Mouse (Mus musculus): Measurements from ENCODE around the gene Zfp809.

DNA sequence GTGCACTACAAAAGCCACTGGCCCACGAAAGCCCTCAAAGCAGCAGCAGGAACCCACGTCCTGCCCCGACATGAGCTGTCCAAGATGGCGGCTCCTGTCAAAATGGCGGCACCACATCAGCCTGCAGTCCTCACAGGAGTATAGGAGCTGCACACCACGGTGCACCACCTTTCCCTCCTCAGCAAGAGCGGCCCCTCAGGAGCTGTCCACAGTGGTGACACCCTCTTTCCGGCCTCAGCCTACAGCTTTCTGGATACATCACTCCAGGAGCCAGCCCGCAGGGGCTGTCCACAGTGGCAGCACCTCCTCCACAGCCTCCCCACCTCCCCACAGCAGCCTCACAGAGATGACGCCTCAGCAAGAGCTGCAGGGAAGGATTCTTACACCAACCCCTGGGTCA is 37.1 kb downstream of the Zfp809 start:
- no peak for TF ChIP-seq CTCF (IDR thresholded peaks at IDR 0.05; ENCODE audit: low read depth, low read length)
- TF ChIP-seq POLR2A (IDR thresholded peaks at IDR 0.05; ENCODE audit: borderline replicate concordance, low read depth, low read length), result no peak
